8 mouse cellular contexts compared by ENCODE assay signal in the genomic region with DNA sequence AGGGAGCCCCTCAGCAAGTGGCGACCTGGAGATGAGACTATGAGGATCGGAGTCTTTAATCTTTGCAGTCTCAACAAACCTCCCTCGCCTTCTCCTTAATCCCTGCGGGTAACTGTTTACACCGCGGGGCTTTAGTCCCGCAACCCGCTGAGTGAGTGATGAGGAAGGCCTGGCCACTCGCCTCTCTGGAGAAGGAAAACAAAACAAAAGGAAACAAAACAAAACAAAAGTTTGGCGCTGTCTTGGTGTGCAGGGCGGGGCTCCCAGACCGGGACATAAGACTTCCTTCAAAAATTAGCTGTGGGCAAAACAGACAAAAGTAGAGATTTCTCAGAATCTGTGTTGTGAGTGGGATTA. TPM values are rescaled to one million over a fixed set of nuclear protein-coding genes. Genes with fewer than 3 reads are reported as not detected.
DNase-seq lines count a peak whose midpoint lies in the region; ATAC-seq and TF ChIP-seq lines count a peak whose summit lies in the region.

No protein-coding gene starts in this region.

- no peaks in the 10 kb centered on the region for H3K4me1 ChIP-seq in bone marrow macrophage, adult 2 months (ENCODE audit: control insufficient read depth, insufficient read depth, low read length)
- peaks cover 3% of the 10 kb centered on the region; the same call in 1 of the 2 replicates for H3K4me1 ChIP-seq in liver, postnatal 0 days (ENCODE audit: insufficient read depth)

- TF ChIP-seq EP300 in liver, postnatal 0 days (IDR thresholded peaks at IDR 0.05; ENCODE audit: low read depth) = no peak

- DNase-seq in kidney, postnatal 25 days = peak; percentile 3 to 37
- no peak for DNase-seq in kidney, adult 9 months
- DNase-seq in liver, postnatal 0 days = no peak
- no peak for DNase-seq in MN1 (ENCODE audit: low spot score)
- DNase-seq in frontal cortex, postnatal 25 days (ENCODE audit: low spot score in 2 of 2) = no peak
- DNase-seq in testis, postnatal 14 days (ENCODE audit: low spot score) = no peak

- no peaks in the 10 kb centered on the region for H3K9me3 ChIP-seq in liver, postnatal 0 days (ENCODE audit: low read length)

- no peaks in the 10 kb centered on the region for H3K36me3 ChIP-seq in liver, postnatal 0 days (replicated peaks; ENCODE audit: insufficient read depth, low read length)

- ATAC-seq in granulocyte monocyte progenitor cell, adult 5-6 weeks (replicated peaks; ENCODE audit: poor library complexity, severe bottlenecking) = peak; percentile 34
- peak; percentile 68 for ATAC-seq in liver, postnatal 0 days

- H3K4me3 ChIP-seq in bone marrow macrophage, adult 2 months (ENCODE audit: insufficient read depth, low read length) = peak overlapping the region; percentile 82
- H3K4me3 ChIP-seq in liver, postnatal 0 days (ENCODE audit: low read depth, low read length) = peak overlapping the region; percentile 73

- H3K27me3 ChIP-seq in liver, postnatal 0 days (ENCODE audit: insufficient read depth, low read length) = no peaks in the 10 kb centered on the region

- H3K9ac ChIP-seq in liver, postnatal 0 days (replicated peaks) = peak overlapping the region; percentile 76

- no peak for TF ChIP-seq POLR2A in bone marrow macrophage, adult 2 months (IDR thresholded peaks at IDR 0.05; ENCODE audit: borderline replicate concordance, low read depth, low read length)

- peak overlapping the region; percentile 60 for H3K27ac ChIP-seq in bone marrow macrophage, adult 2 months (ENCODE audit: insufficient read depth, low read depth, low read length)
- peak overlapping the region; percentile 73 for H3K27ac ChIP-seq in liver, postnatal 0 days (ENCODE audit: low read depth)

- TF ChIP-seq CTCF in bone marrow macrophage, adult 2 months (IDR thresholded peaks at IDR 0.05; ENCODE audit: low read depth, low read length) = no peak
- no peak for TF ChIP-seq CTCF in liver, postnatal 0 days (IDR thresholded peaks at IDR 0.05; ENCODE audit: low read depth)

- 10% methylated on average over 12 of the region's 12 CpGs for WGBS in liver, postnatal 0 days (ENCODE audit: insufficient replicate concordance)

- H3K4me2 ChIP-seq in liver, postnatal 0 days (ENCODE audit: low read depth, low read length) = peak overlapping the region; percentile 59

RNA-seq across cellular contexts. Expression of a gene that starts 0.4 kb away (rescaled TPM):
- 17.8 and 18.3 TPM in 2 replicates for polyA plus RNA-seq in bone marrow macrophage, adult 2 months (2012; ENCODE audit: insufficient read depth, insufficient read length, missing spikeins)
- total RNA-seq in granulocyte monocyte progenitor cell, adult 5-6 weeks (2014; fragmentation: Nextera tagmentation) = 24.3 and 31.5 TPM in 2 replicates
- total RNA-seq in granulocyte monocyte progenitor cell, adult 5-6 weeks (2017) = 20.7 and 29.0 TPM in 2 replicates
- 25.4 and 26.8 TPM in 2 replicates for polyA plus RNA-seq in liver, postnatal 0 days (2015; fragmentation: Nextera tagmentation; extraction: Ambion mirVana)

Comparison
In these comparisons a context has a peak if more than half of its experiments do, and no peak if none do; other contexts are left out.
1. DNase-seq: peak in kidney, postnatal 25 days (2 of 2); none in kidney, adult 9 months (single experiment), liver, postnatal 0 days (single experiment), MN1 (single experiment), frontal cortex, postnatal 25 days (0 of 2) and testis, postnatal 14 days (single experiment).